In genomic region chr19:32111866-32112790, GRCm38 (mm10) we compare ENCODE assay signal across 13 mouse cellular contexts. TPM values are rescaled to one million over a fixed set of nuclear protein-coding genes. Genes with fewer than 3 reads are reported as not detected.
DNase-seq lines count a peak whose midpoint lies in the region; ATAC-seq lines count a peak whose summit lies in the region.
"Had no signal": no experiment of that assay in that cellular context is flagged by ENCODE, and none has a peak within 500 bp of the region (broad histone marks: within the 10 kb centered on the region; RNA-seq: fewer than 3 reads in every experiment).

No protein-coding gene starts in this region.

- DNase-seq in kidney, adult 9 months, result peak; percentile 42
- no peak for DNase-seq in kidney, postnatal 25 days
- DNase-seq in spleen, postnatal 36 days (ENCODE audit: low spot score in 2 of 2), result peak; percentile 39 to 54
- DNase-seq in spleen, postnatal 4 days (ENCODE audit: low spot score in 2 of 2), result no peak
- no peak for DNase-seq in right cerebral cortex, postnatal 14 days
- no peak for DNase-seq in layer of hippocampus, postnatal 25 days (ENCODE audit: extremely low spot score in 1 of 2, low spot score in 1 of 2)
- no peak for DNase-seq in left cerebral cortex, postnatal 36 days (ENCODE audit: low spot score in 2 of 2)
- DNase-seq: cerebellum, adult 11-12 months; heart, postnatal 4 days; retina, postnatal 1 day; thymus, postnatal 4 days had no signal

- ATAC-seq in granulocyte monocyte progenitor cell, adult 5-6 weeks (replicated peaks; ENCODE audit: poor library complexity, severe bottlenecking), result peak; percentile 68
- ATAC-seq: lung, postnatal 0 days had no signal

- intact Hi-C loops in left cerebral cortex, postnatal 36 days (cut with DNase I), result no loop called here

RNA-seq across cellular contexts. Expression of gene Asah2, which starts 4.1 kb away (rescaled TPM):
- total RNA-seq in granulocyte monocyte progenitor cell, adult 5-6 weeks (2014; fragmentation: Nextera tagmentation), result 6.0 and 6.1 TPM in 2 replicates
- total RNA-seq in granulocyte monocyte progenitor cell, adult 5-6 weeks (2017), result 8.0 and 8.1 TPM in 2 replicates
- 1 to 10 TPM; 5.2 to 5.6 TPM for total RNA-seq in layer of hippocampus, postnatal 25 days (2021)
- 1 to 10 TPM; 8.7 to 9.3 TPM for total RNA-seq in left cerebral cortex, postnatal 36 days (2021)

Comparison
In these comparisons a context has a peak if more than half of its experiments do, and no peak if none do; other contexts are left out.
1. DNase-seq: peak in kidney, adult 9 months (single experiment) and spleen, postnatal 36 days (2 of 2); none in kidney, postnatal 25 days (0 of 2), spleen, postnatal 4 days (0 of 2), right cerebral cortex, postnatal 14 days (single experiment), layer of hippocampus, postnatal 25 days (0 of 2) and left cerebral cortex, postnatal 36 days (0 of 2).